ENCODE assay signal across 9 mouse cellular contexts in genomic region chr4:45491119-45491679, GRCm38 (mm10). TPM values are rescaled to one million over a fixed set of nuclear protein-coding genes. Genes with fewer than 3 reads are reported as not detected.
DNase-seq lines count a peak whose midpoint lies in the region; ATAC-seq and TF ChIP-seq lines count a peak whose summit lies in the region.
"Had no signal": no experiment of that assay in that cellular context is flagged by ENCODE, and none has a peak within 500 bp of the region (broad histone marks: within the 10 kb centered on the region; RNA-seq: fewer than 3 reads in every experiment).

No protein-coding gene starts in this region.

- H3K4me3 ChIP-seq in gastrocnemius, adult 2 months, result no peak overlapping the region
- H3K4me3 ChIP-seq in neural tube, embryonic 13.5 days, result no peak overlapping the region
- no peak overlapping the region for H3K4me3 ChIP-seq in limb, embryonic 12.5 days (replicated peaks)

- H3K9me3 ChIP-seq in neural tube, embryonic 13.5 days, result no peaks in the 10 kb centered on the region
- no peaks in the 10 kb centered on the region for H3K9me3 ChIP-seq in limb, embryonic 12.5 days

- no peak for TF ChIP-seq CTCF in gastrocnemius, adult 2 months (IDR thresholded peaks at IDR 0.05)

- no peak overlapping the region for H3K4me2 ChIP-seq in neural tube, embryonic 13.5 days
- peak overlapping the region; percentile 21 for H3K4me2 ChIP-seq in limb, embryonic 12.5 days

- no peak for ATAC-seq in neural tube, embryonic 13.5 days (ENCODE audit: low read depth)
- no peak for ATAC-seq in limb, embryonic 12.5 days (ENCODE audit: insufficient number of reproducible peaks, insufficient read depth, low FRiP score, low TSS enrichment, low read depth)

- H3K27me3 ChIP-seq in neural tube, embryonic 13.5 days, result peaks cover 13% of the 10 kb centered on the region
- H3K27me3 ChIP-seq in limb, embryonic 12.5 days, result no peaks in the 10 kb centered on the region

- no peak overlapping the region for H3K9ac ChIP-seq in neural tube, embryonic 13.5 days
- H3K9ac ChIP-seq in limb, embryonic 12.5 days (replicated peaks), result no peak overlapping the region

- WGBS in neural tube, embryonic 13.5 days, result 30% methylated on average over 6 of the region's 6 CpGs
- WGBS in limb, embryonic 12.5 days, result 4% methylated on average over 6 of the region's 6 CpGs

- H3K36me3 ChIP-seq in neural tube, embryonic 13.5 days, result no peaks in the 10 kb centered on the region
- H3K36me3 ChIP-seq in limb, embryonic 12.5 days, result peaks cover 17% of the 10 kb centered on the region

- peak overlapping the region; percentile 77 for H3K27ac ChIP-seq in gastrocnemius, adult 2 months
- peak overlapping the region; percentile 70; the same call in 1 of the 2 replicates for H3K27ac ChIP-seq in neural tube, embryonic 13.5 days (replicated peaks)
- H3K27ac ChIP-seq in limb, embryonic 12.5 days, result peak overlapping the region; percentile 77
- H3K27ac ChIP-seq: macrophage had no signal

- intact Hi-C loops in gastrocnemius, adult 2 months (cut with DNase I), result no loop called here

- H3K4me1 ChIP-seq in neural tube, embryonic 13.5 days (replicated peaks), result peaks cover 88% of the 10 kb centered on the region
- peaks cover 89% of the 10 kb centered on the region for H3K4me1 ChIP-seq in limb, embryonic 12.5 days (replicated peaks)

- DNase-seq in gastrocnemius, adult 2 months, result no peak
- no peak for DNase-seq in gastrocnemius, adult 8-10 months (ENCODE audit: low spot score in 2 of 2)
- DNase-seq in neural tube, embryonic 10.5 days (ENCODE audit: extremely low spot score, low spot score), result no peak
- DNase-seq in layer of hippocampus, adult 18-20 months (ENCODE audit: low spot score in 2 of 2), result no peak
- DNase-seq in gastrocnemius, postnatal 10 days, result no peak
- no peak for DNase-seq in frontal cortex, postnatal 10 days (ENCODE audit: low spot score in 2 of 2)

RNA-seq across cellular contexts. Expression of gene Shb, which starts 41.1 kb away (rescaled TPM):
- 10 to 100 TPM in 1 of 2 experiments, 1 to 10 TPM in 1; 6.5 to 10.0 TPM for total RNA-seq in gastrocnemius, adult 2 months (2021)
- total RNA-seq in gastrocnemius, adult 8-10 months (2022), result 1 to 10 TPM; 4.1 to 8.8 (median 6.6) TPM
- 4.0 and 4.2 TPM in 2 replicates for polyA plus RNA-seq in neural tube, embryonic 13.5 days (2015; fragmentation: Nextera tagmentation; extraction: Ambion mirVana)
- 6.6 and 8.3 TPM in 2 replicates for polyA plus RNA-seq in limb, embryonic 12.5 days (2016; fragmentation: Nextera tagmentation; extraction: Ambion mirVana)
- total RNA-seq in layer of hippocampus, adult 18-20 months (2021), result 10 to 100 TPM; 13.2 to 16.5 TPM
- total RNA-seq in gastrocnemius, postnatal 10 days (2021), result 10 to 100 TPM in 1 of 2 experiments, 1 to 10 TPM in 1; 9.3 to 12.5 TPM
